Mouse (Mus musculus): ENCODE data around the gene Ergic2. TPM values are rescaled to one million over a fixed set of nuclear protein-coding genes. Genes with fewer than 3 reads are reported as not detected.

Ergic2 gene
- polyA plus RNA-seq, 1 experiment from 2014 or later: 207 TPM

- no peaks in the 10 kb centered on the region for H3K4me1 ChIP-seq (ENCODE audit: insufficient read depth)
- DNase-seq (no peak), ATAC-seq (ENCODE audit: insufficient read depth) (no peak)
- H3K36me3 ChIP-seq (ENCODE audit: insufficient read depth): no peaks in the 10 kb centered on the region
- TF ChIP-seq CTCF (IDR thresholded peaks at IDR 0.05; ENCODE audit: low read depth): no peak
- H3K9me3 ChIP-seq (ENCODE audit: low read depth, low read length): no peaks in the 10 kb centered on the region
- no peak overlapping the region for H3K4me2 ChIP-seq
- H3K27me3 ChIP-seq (ENCODE audit: insufficient read depth, low read length): no peaks in the 10 kb centered on the region
- no peak overlapping the region for H3K9ac ChIP-seq
- no peak overlapping the region for H3K27ac ChIP-seq (ENCODE audit: low read depth)
- WGBS: 88% methylated on average over 1 of the region's 1 CpGs
- H3K4me3 ChIP-seq (ENCODE audit: low read depth, low read length): no peak overlapping the region
Measured at GRCm38 (mm10) chr6:148239311-148239710, 27.1 kb upstream of the Ergic2 start.

- TF ChIP-seq CTCF (IDR thresholded peaks at IDR 0.05; ENCODE audit: low read depth): no peak
- H3K4me1 ChIP-seq (ENCODE audit: insufficient read depth): no peaks in the 10 kb centered on the region
- H3K27ac ChIP-seq (ENCODE audit: low read depth): no peak overlapping the region
- no peaks in the 10 kb centered on the region for H3K27me3 ChIP-seq (ENCODE audit: insufficient read depth, low read length)
- H3K9ac ChIP-seq: no peak overlapping the region
- no peak for DNase-seq
- 49% methylated on average over 5 of the region's 5 CpGs for WGBS
- ATAC-seq (ENCODE audit: insufficient read depth): no peak
- H3K9me3 ChIP-seq (ENCODE audit: low read depth, low read length): no peaks in the 10 kb centered on the region
- H3K4me2 ChIP-seq: no peak overlapping the region
- H3K36me3 ChIP-seq (ENCODE audit: insufficient read depth): no peaks in the 10 kb centered on the region
- no peak overlapping the region for H3K4me3 ChIP-seq (ENCODE audit: low read depth, low read length)
Measured at GRCm38 (mm10) chr6:148237453-148237852, 25.3 kb upstream of the Ergic2 start.

GRCm38 (mm10) chr6:148234105-148234828 lies 22.1 kb upstream of the Ergic2 start:
- DNase-seq: no peak

DNA sequence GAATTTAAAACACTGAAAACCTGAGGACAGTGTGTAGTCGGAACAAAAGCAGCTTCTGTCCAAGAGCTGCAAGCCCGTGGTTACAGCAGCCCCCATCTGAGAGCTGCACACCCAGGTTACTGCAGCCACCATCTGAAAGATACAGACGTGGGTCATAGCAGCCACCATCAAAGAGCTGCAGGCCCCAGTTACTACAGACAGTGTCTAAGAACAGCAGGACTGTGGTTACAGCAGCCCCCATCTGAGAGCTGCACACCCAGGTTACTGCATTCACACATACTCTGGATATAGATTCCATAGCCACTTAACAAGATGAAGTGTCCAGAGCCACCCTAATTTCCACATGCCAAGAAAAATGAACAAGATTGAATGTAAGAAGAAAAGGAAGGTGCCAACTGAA lies 15.4 kb upstream of the Ergic2 start:
- Histone ChIP-seq H3K9ac (no peak overlapping the region), H3K27me3 (ENCODE audit: insufficient read depth, low read length) (no peaks in the 10 kb centered on the region), H3K4me1 (ENCODE audit: insufficient read depth) (no peaks in the 10 kb centered on the region), H3K4me2 (no peak overlapping the region), H3K27ac (ENCODE audit: low read depth) (no peak overlapping the region), H3K9me3 (ENCODE audit: low read depth, low read length) (no peaks in the 10 kb centered on the region), H3K4me3 (ENCODE audit: low read depth, low read length) (no peak overlapping the region), H3K36me3 (ENCODE audit: insufficient read depth) (no peaks in the 10 kb centered on the region)
- TF ChIP-seq CTCF (IDR thresholded peaks at IDR 0.05; ENCODE audit: low read depth): no peak
- DNase-seq: no peak
- 59% methylated on average over 3 of the region's 3 CpGs for WGBS
- ATAC-seq (ENCODE audit: insufficient read depth): no peak

More at GRCm38 (mm10) chr6:148234105-148234828, 22.1 kb upstream of the Ergic2 start:
- Histone ChIP-seq H3K27me3 (ENCODE audit: insufficient read depth, low read length) (no peaks in the 10 kb centered on the region), H3K4me3 (ENCODE audit: low read depth, low read length) (no peak overlapping the region), H3K27ac (ENCODE audit: low read depth) (no peak overlapping the region), H3K36me3 (ENCODE audit: insufficient read depth) (no peaks in the 10 kb centered on the region), H3K9ac (no peak overlapping the region), H3K9me3 (ENCODE audit: low read depth, low read length) (no peaks in the 10 kb centered on the region), H3K4me2 (no peak overlapping the region), H3K4me1 (ENCODE audit: insufficient read depth) (no peaks in the 10 kb centered on the region)
- no peak for TF ChIP-seq CTCF (IDR thresholded peaks at IDR 0.05; ENCODE audit: low read depth)
- 67% methylated on average over 3 of the region's 3 CpGs for WGBS
- ATAC-seq (ENCODE audit: insufficient read depth): no peak

GRCm38 (mm10) chr6:148222686-148223085 lies 10.5 kb upstream of the Ergic2 start:
- Histone ChIP-seq H3K4me3 (ENCODE audit: low read depth, low read length) (no peak overlapping the region), H3K27me3 (ENCODE audit: insufficient read depth, low read length) (no peaks in the 10 kb centered on the region), H3K27ac (ENCODE audit: low read depth) (no peak overlapping the region), H3K9me3 (ENCODE audit: low read depth, low read length) (no peaks in the 10 kb centered on the region), H3K4me1 (ENCODE audit: insufficient read depth) (no peaks in the 10 kb centered on the region), H3K4me2 (no peak overlapping the region), H3K9ac (no peak overlapping the region), H3K36me3 (ENCODE audit: insufficient read depth) (no peaks in the 10 kb centered on the region)
- WGBS: 72% methylated on average over 2 of the region's 2 CpGs
- no peak for TF ChIP-seq CTCF (IDR thresholded peaks at IDR 0.05; ENCODE audit: low read depth)
- no peak for ATAC-seq (ENCODE audit: insufficient read depth)
- DNase-seq: no peak

DNA sequence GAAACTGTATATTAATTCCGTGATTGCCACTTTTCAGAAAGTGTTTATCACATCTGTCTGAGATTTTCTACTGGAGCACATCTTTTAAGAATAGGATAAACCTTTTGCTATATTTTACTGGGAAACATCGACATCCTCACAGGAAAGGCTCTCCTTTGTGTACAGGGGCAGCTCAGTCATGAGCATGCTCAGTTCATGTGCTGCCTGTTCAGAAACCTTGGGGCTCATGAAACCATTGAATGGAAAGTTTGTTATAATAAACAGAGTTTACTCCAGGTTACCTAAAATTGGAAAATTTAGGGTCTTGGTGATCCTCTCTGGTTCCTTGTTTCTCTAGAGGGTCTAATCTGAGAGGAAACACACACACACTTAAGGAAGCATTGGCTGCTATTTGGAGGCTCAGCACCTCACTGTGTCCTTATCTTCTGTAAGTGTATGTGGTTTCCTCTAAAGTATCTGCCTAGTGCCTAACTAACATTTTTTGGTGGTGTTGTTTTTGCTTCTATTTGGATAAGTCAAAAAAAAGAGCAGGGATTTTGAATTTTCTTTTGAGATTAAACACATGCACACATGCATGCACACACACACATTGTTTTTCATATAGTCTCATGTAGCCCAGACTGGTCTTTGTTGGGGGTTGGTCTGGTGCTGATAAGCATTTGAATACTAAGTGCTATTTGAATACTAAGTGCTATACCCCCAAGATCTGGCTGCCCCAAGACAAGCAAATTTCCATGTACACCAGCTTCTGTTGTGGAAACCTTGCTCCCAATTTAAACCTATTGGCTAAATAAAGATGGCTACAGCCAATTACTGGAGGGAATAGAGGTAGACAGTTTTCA lies 6.3 kb upstream of the Ergic2 start:
- no peak for DNase-seq
- H3K36me3 ChIP-seq (ENCODE audit: insufficient read depth): no peaks in the 10 kb centered on the region
- H3K4me1 ChIP-seq (ENCODE audit: insufficient read depth): no peaks in the 10 kb centered on the region
- H3K4me2 ChIP-seq: no peak overlapping the region
- H3K4me3 ChIP-seq (ENCODE audit: low read depth, low read length): no peak overlapping the region
- 79% methylated on average over 2 of the region's 2 CpGs for WGBS
- no peak for ATAC-seq (ENCODE audit: insufficient read depth)
- no peaks in the 10 kb centered on the region for H3K27me3 ChIP-seq (ENCODE audit: insufficient read depth, low read length)
- H3K9me3 ChIP-seq (ENCODE audit: low read depth, low read length): no peaks in the 10 kb centered on the region
- TF ChIP-seq CTCF (IDR thresholded peaks at IDR 0.05; ENCODE audit: low read depth): no peak
- H3K9ac ChIP-seq: no peak overlapping the region
- no peak overlapping the region for H3K27ac ChIP-seq (ENCODE audit: low read depth)

DNA sequence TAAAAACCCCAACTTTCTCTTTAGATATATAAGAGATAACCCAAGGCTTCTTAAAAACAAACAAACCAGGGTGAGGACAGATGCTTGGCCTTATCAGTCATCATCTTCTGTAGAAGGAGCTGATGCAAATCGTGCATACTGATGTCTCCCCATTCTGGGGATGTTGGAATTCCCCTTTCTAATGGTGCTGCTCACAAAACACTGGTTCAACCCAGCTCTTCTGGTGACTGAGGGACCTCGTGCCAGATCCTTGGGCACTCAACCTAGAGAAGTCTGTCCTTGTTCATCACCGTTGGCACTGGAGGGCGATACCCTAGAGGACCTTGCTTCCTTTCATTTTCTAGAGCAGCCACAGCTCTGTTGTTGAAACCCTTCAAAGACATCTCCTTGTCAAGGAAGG lies 4.6 kb upstream of the Ergic2 start:
- no peak overlapping the region for H3K4me3 ChIP-seq (ENCODE audit: low read depth, low read length)
- H3K36me3 ChIP-seq (ENCODE audit: insufficient read depth): no peaks in the 10 kb centered on the region
- no peak overlapping the region for H3K4me2 ChIP-seq
- 80% methylated on average over 4 of the region's 4 CpGs for WGBS
- DNase-seq (no peak), ATAC-seq (ENCODE audit: insufficient read depth) (no peak)
- H3K9me3 ChIP-seq (ENCODE audit: low read depth, low read length): no peaks in the 10 kb centered on the region
- H3K4me1 ChIP-seq (ENCODE audit: insufficient read depth): no peaks in the 10 kb centered on the region
- TF ChIP-seq CTCF (IDR thresholded peaks at IDR 0.05; ENCODE audit: low read depth): no peak
- H3K9ac ChIP-seq: no peak overlapping the region
- H3K27me3 ChIP-seq (ENCODE audit: insufficient read depth, low read length): no peaks in the 10 kb centered on the region
- no peak overlapping the region for H3K27ac ChIP-seq (ENCODE audit: low read depth)

Measured in lung, embryonic 14.5 days (tissue).